ENCODE assay signal across 10 mouse cellular contexts in the genomic region with DNA sequence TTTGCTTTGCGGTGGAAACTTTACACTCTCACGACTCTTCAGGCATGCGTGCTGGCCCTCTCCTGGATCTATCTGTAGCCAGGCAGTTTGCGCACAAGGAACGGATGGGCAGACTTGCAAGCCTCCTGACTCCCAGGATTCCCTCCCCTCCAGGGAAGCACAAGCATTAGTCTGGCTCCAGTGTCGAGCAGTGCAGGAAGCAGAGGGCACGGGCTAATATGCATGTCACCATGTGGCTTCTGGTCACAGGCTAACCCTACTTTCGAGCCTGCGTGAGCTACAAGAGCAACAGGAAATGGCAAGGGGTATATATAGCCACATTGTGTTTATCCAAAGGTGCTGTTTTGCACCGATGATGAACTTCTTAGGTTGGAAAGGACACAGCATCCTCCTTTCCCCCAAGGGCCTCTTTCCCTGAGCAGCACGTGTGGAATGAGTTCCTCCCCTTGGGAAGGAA. TPM values are rescaled to one million over a fixed set of nuclear protein-coding genes. Genes with fewer than 3 reads are reported as not detected.
DNase-seq lines count a peak whose midpoint lies in the region; ATAC-seq and TF ChIP-seq lines count a peak whose summit lies in the region.
"Had no signal": no experiment of that assay in that cellular context is flagged by ENCODE, and none has a peak within 500 bp of the region (broad histone marks: within the 10 kb centered on the region; RNA-seq: fewer than 3 reads in every experiment).

No protein-coding gene starts in this region.

- no peaks in the 10 kb centered on the region for H3K36me3 ChIP-seq in embryonic facial prominence, embryonic 13.5 days
- H3K36me3 ChIP-seq: midbrain, embryonic 10.5 days had no signal

- WGBS in embryonic facial prominence, embryonic 13.5 days: 39% methylated on average over 11 of the region's 11 CpGs

- H3K9ac ChIP-seq in embryonic facial prominence, embryonic 13.5 days: 0 out of 2 replicates have a peak overlapping the region, but pooled peaks have one; percentile 27

- H3K9me3 ChIP-seq in embryonic facial prominence, embryonic 13.5 days: no peaks in the 10 kb centered on the region
- H3K9me3 ChIP-seq: midbrain, embryonic 10.5 days had no signal

- no peaks in the 10 kb centered on the region for H3K27me3 ChIP-seq in embryonic facial prominence, embryonic 13.5 days

- TF ChIP-seq CTCF in gastrocnemius, adult 2 months (IDR thresholded peaks at IDR 0.05): no peak

- no peak for DNase-seq in gastrocnemius, adult 2 months
- DNase-seq in gastrocnemius, postnatal 25 days: no peak
- peak; percentile 61 to 62 for DNase-seq in B cell, adult 2 months
- DNase-seq in kidney, postnatal 25 days: peak; percentile 42 to 82
- no peak for DNase-seq in layer of hippocampus, adult 9-10 months (ENCODE audit: low spot score)
- no peak for DNase-seq in right cerebral cortex, postnatal 25 days
- no peak for DNase-seq in left cerebral cortex, adult 9 months (ENCODE audit: low spot score in 2 of 2)
- DNase-seq: right cerebral cortex, adult 18-20 months had no signal

- no peak overlapping the region for H3K4me2 ChIP-seq in embryonic facial prominence, embryonic 13.5 days

- ATAC-seq in embryonic facial prominence, embryonic 13.5 days (ENCODE audit: insufficient number of reproducible peaks, insufficient read depth, low FRiP score, low TSS enrichment, low read depth): no peak

- intact Hi-C loops in gastrocnemius, adult 2 months (cut with DNase I): no loop called here

- H3K27ac ChIP-seq in gastrocnemius, adult 2 months: peak overlapping the region; percentile 87
- no peak overlapping the region for H3K27ac ChIP-seq in embryonic facial prominence, embryonic 13.5 days
- H3K27ac ChIP-seq: midbrain, embryonic 10.5 days had no signal

- peaks cover 58% of the 10 kb centered on the region for H3K4me1 ChIP-seq in embryonic facial prominence, embryonic 13.5 days

- peak overlapping the region; percentile 17; the same call in 1 of the 2 replicates for H3K4me3 ChIP-seq in gastrocnemius, adult 2 months
- no peak overlapping the region for H3K4me3 ChIP-seq in embryonic facial prominence, embryonic 13.5 days
- H3K4me3 ChIP-seq: midbrain, embryonic 10.5 days had no signal

RNA-seq across cellular contexts. Expression of gene Fli1, which starts 38.6 kb away (rescaled TPM):
- 1 to 10 TPM; 7.9 to 8.5 TPM for total RNA-seq in gastrocnemius, adult 2 months (2021)
- 1 to 10 TPM; 7.3 to 9.4 TPM for total RNA-seq in gastrocnemius, postnatal 25 days (2021)
- polyA plus RNA-seq in embryonic facial prominence, embryonic 13.5 days (2015; fragmentation: Nextera tagmentation; extraction: Ambion mirVana): 24.1 and 26.7 TPM in 2 replicates

Comparison
In these comparisons a context has a peak if more than half of its experiments do, and no peak if none do; other contexts are left out.
1. DNase-seq: peak in B cell, adult 2 months (2 of 2) and kidney, postnatal 25 days (2 of 2); none in gastrocnemius, adult 2 months (single experiment), gastrocnemius, postnatal 25 days (single experiment), layer of hippocampus, adult 9-10 months (single experiment), right cerebral cortex, postnatal 25 days (single experiment) and left cerebral cortex, adult 9 months (0 of 2).